Mouse (Mus musculus) NIH3T3 (cell line): ENCODE measurements around the gene Togaram2.
A peak's percentile ranks its signal among the peaks of the same experiment; 100 is the strongest.

Experiments
- DNase-seq: peaks from one replicate; pipeline ENCODE4 v3.0.0-alpha.2; 2012; ENCODE audit warnings: low read depth

The Togaram2 gene

GRCm38 (mm10) chr17:71682379-71682778, 9.3 kb downstream of the Togaram2 start:
- no peak for DNase-seq

GRCm38 (mm10) chr17:71683281-71683680, 10.2 kb downstream of the Togaram2 start:
- DNase-seq, result no peak

DNA sequence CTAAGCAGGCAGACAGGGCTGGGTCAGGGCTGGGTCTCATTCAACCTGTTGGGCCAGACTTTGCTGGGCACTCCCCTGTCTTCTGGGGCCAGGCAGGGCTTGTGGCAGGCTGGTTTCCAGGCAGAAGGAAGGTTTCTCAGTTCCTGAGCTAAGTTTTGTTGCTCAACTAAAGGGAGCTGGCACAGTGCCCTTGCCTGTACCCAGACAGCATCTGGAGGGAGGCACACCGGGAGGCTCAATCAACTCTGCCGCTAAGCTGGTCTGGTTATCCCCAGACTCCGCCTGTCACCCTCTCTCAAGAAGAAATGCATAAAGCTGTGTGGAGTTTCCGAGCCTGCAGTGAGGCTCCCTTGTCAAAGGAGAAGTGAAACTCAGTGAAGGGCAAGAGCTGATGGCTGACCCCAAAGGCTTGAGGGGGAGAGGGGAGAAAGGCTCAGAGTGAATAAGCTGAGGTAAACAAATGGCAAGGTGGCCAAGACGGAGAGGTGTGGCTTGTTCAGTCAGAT, 11.1 kb downstream of the Togaram2 start:
- peak; percentile 68 for DNase-seq

- DNase-seq, result no peak
These were observed 14.4 kb downstream of the Togaram2 start for GRCm38 (mm10) chr17:71687436-71687835.

DNA sequence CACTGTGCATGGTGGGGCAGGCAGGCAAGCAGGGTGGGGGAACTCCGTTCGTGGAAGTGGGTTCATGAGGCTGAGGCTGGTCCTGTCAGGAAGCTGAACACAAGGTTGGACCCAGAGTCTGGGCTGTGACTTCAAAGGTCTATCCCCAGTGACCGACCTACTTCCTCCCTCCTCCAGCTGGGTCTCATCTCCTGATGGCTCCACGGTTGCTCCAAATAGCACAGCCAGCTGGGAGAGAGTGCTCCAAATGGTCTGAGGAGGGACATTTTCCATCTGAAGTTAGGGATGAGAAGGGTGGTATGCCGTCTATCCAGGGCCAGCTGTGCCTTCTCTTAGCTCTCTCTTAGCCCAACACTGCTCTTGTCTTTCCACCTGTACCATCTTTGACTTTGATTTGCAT, 16.8 kb downstream of the Togaram2 start:
- DNase-seq, result no peak

DNA sequence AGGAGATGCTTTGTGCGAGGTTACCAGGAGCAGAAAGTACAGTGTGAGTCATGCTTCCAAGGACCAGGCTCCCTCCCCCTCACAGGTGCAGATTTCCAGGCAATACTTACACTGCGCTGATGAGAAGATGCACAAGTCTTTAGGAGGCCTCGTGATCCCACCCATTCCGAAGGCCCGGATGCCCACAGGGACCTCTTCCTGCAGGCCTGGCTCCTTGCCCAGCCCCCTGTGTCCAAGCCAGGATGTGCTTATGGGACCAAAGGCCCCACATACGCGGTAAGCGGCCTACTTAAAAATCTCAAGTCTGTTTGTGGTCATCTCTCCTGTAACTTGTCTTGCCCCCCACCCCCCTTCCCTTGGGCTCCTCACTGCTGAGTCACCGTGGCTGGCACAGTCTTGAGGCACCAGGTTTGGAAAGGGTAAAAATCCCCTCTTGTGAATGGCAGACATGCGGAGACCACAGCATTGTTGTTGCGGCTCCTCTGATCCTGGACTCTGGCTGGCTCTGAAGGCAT, 18.4 kb downstream of the Togaram2 start:
- peak; percentile 79 for DNase-seq

DNA sequence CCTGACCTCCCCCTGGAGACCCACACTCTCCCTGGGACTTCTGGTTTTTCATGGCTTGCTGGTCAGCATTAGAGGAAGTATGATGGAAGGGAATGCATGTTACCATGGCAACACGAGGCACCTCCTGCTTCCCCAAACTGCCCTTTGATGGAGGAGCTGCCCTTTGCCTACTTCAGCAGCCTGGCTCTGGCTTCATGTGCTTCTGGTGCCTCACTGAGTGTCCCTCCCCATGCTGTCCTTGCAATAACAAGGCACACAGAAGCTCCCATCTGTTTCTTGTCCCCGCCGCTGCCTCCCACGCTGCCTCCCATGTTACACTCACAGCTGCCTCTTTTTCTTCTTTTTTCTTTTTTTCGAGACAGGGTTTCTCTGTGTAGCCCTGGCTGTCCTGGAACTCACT, 20.3 kb downstream of the Togaram2 start:
- no peak for DNase-seq

GRCm38 (mm10) chr17:71693780-71694179, 20.7 kb downstream of the Togaram2 start:
- DNase-seq, result no peak

GRCm38 (mm10) chr17:71695151-71695550, 22.1 kb downstream of the Togaram2 start:
- no peak for DNase-seq

GRCm38 (mm10) chr17:71695716-71696315, 22.8 kb downstream of the Togaram2 start:
- DNase-seq, result no peak

DNA sequence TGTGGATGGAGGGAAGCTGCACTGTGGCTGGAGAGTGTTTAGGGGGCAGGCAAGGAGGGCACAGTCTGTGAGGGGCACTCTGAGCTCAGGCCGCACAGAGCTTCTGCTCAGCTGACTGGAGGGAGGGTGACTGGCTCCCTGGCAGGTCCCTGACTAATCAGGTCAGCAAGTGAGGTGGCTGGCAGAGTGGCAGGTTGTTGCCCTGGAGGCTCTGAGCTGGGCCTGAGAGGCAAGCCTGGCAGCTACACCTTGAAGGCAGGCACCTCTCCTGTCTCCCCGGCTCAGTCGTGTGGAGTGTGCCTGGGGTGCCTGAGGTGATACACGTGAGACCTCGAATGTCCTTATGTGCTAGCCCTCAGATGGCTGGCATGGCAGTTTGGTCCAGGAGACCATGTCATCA, 23.3 kb downstream of the Togaram2 start:
- no peak for DNase-seq

DNA sequence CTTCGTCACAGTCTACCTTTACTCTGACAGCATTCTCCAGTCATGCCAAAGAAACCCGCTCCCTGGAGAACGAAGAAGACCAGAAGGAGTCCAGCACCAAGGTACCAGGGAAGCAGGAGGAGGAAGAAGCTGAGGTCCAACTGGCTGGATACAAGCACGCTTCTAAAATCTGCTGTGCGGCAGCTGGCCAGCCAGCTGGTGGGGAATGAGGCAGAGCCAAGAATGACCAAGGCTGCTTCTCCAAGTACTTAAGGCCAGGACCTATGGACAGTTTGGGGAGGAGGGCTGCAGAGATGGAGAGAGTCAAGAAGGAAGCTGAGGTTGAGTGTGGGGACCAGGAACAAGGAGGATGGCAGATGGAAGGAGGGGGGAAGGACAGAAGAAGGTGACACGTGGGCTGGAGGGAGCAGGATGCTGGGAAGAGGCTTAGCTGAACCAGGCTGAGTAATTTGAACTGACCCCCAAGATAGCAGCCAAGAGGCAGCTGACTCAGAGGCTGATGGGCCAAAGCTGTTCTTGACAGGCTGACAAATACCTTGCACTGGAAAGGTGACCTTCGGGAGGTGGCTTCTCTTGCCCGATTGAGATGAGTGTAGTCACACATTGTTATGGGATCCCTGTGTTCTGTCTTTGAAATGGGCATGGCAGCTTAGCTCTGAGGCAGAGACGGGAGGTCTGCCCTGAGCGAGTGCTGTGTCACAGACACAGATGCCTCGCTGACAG, 25.0 kb downstream of the Togaram2 start:
- DNase-seq, result peak; percentile 69

DNA sequence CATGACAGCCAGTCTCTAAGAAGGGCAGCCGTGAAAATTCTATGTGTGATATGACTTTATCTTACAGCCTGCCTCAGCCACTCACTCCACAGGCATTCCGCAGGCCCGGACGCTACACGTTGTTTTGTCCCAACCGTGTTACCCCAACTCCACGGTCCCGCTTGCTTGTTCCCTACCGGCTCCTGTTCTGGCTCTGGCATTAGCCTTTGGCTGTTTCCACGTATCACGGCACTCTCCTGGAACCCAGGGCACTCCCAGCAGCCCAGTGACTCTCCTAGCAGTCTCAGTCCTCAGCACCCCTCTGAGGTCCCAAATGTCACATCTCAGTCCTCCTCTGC, 25.5 kb downstream of the Togaram2 start:
- DNase-seq, result no peak

- DNase-seq, result no peak
These were observed 32.1 kb downstream of the Togaram2 start for GRCm38 (mm10) chr17:71705113-71705512.

- DNase-seq, result no peak
These were observed 32.8 kb downstream of the Togaram2 start for GRCm38 (mm10) chr17:71705550-71706480.

DNA sequence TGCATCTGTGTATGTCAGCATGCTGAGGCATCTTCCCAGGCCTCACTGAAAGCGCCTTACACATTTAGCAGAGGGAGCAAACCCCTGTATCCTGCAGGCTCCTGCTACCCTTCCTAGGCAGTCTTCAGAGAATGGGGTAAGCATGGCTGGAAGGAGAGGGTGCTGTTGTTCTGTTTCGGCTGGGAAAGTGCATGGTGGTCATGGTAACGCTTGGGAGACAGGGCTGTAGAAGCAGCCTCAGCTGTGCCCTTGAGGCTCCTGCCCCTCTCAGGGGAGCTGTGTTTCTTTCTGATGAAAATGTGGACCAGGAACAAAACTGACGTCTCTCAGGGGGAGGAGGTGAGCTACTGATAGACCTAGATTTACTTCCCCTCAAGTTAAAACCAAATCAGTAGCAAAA, 34.7 kb downstream of the Togaram2 start:
- DNase-seq, result no peak

GRCm38 (mm10) chr17:71712279-71712678, 39.2 kb downstream of the Togaram2 start:
- no peak for DNase-seq

GRCm38 (mm10) chr17:71715034-71715433, 42.0 kb downstream of the Togaram2 start:
- DNase-seq, result no peak

DNA sequence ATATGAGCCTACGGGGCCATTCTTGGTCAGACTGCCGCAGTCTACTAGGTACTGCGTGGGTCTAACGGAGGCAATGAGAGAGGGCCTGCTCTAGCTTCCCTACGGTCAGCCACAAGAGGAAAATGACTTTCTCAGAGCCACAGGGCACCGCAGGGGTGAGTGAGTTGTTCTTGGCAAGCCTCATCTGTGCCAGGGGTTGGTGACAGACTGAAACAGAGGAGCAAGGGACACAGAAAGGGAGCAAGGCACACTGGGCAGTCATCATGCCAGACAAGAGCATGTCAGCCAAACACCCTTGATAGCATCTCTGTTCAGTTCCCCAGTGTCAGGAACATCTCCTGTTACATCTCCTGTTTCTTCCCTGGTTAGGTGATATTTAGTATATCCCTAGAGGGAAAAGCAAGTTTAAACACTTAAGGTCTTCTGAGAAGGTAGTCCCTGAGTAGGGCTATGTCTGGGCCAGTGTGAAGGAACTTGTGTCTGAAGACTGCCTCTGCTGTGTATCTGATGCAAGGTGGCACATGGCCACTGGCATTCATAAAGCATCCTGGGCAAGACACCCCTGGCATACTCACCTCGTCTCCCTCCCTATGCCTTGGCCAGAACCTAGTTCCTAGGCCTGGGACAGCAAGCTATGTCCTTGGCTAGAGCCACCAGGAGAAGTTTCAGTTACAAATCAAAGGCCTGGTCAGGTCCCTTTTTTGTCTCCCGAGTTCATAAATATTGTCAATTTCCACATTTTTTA, 45.0 kb downstream of the Togaram2 start:
- DNase-seq, result no peak

- DNase-seq, result no peak
These were observed 47.4 kb downstream of the Togaram2 start for GRCm38 (mm10) chr17:71720434-71720833.

DNA sequence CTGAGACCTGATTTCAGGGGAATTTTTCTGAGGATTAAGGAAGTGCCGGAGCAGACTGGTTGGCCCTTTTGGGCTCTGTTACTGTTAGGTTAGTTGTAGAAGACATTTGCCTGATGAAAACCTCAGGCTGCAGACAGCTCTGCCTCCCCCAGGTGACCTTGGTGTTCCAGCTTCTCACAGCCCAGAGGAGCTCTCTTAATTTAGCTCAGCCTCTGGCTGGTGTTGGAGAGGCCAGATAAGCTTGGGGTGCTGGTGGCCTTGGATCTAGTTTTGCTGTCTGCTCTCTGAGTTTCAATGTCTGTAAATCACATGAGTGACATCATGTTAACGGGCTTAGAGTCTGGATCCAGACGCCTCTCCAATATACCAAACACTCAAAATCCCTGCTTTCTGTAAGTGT, 48.0 kb downstream of the Togaram2 start:
- DNase-seq, result no peak

GRCm38 (mm10) chr17:71730655-71731054, 57.6 kb downstream of the Togaram2 start:
- peak; percentile 67 for DNase-seq
